Mouse (Mus musculus) ES-E14 (cell line): Measurements from ENCODE around the gene Hes7. TPM values are rescaled to one million over a fixed set of nuclear protein-coding genes. Genes with fewer than 3 reads are reported as not detected.

Experiments used
- DNase-seq: peaks from one replicate; pipeline ENCODE4 v3.0.0-alpha.2; 2013; ENCODE audit warnings: low read depth, low spot score
- H3K27ac ChIP-seq: 2 replicates; pipeline ENCODE4 v1.5.1; 2012; ENCODE audit warnings: low read depth, mild to moderate bottlenecking, low read length, moderate library complexity, mixed read lengths; ENCODE audit not compliant: poor library complexity, insufficient read depth, severe bottlenecking
- H3K36me3 ChIP-seq: 2 replicates; pipeline ENCODE4 v1.6.1; 2012; ENCODE audit warnings: mild to moderate bottlenecking, low read length, moderate library complexity, mixed read lengths; ENCODE audit not compliant: control insufficient read depth, poor library complexity, insufficient read depth, severe bottlenecking
- H3K4me1 ChIP-seq, 2 experiments: fragments of 150-350 bp in 1 of 2; sonication (generic) in 1 of 2; 2 replicates each; pipeline ENCODE4 v1.6.1; 2012; ENCODE audit warnings: low read length in 2 of 2, mild to moderate bottlenecking in 1 of 2, mixed read lengths in 1 of 2; ENCODE audit not compliant: control insufficient read depth in 2 of 2, insufficient read depth in 2 of 2, poor library complexity in 1 of 2
- H3K4me3 ChIP-seq, 2 experiments: fragments of 150-350 bp in 1 of 2; sonication (generic) in 1 of 2; 2 replicates each; pipeline ENCODE4 v1.5.1; 2012; ENCODE audit warnings: low read length in 2 of 2, low read depth in 1 of 2, mild to moderate bottlenecking in 1 of 2, mixed read lengths in 1 of 2; ENCODE audit not compliant: insufficient read depth in 1 of 2, poor library complexity in 1 of 2, severe bottlenecking in 1 of 2
- H3K9ac ChIP-seq: 2 replicates; pipeline ENCODE4 v1.6.1; 2012; ENCODE audit warnings: low read depth, mild to moderate bottlenecking, low read length, mixed read lengths; ENCODE audit not compliant: poor library complexity, insufficient read depth, severe bottlenecking
- H3K9me3 ChIP-seq: fragments of 150-350 bp; sonication (generic); 2 replicates; pipeline ENCODE4 v1.6.1; 2012; ENCODE audit warnings: low read depth, mild to moderate bottlenecking, low read length; ENCODE audit not compliant: control insufficient read depth, insufficient read depth
- CHD2 ChIP-seq: IDR thresholded peaks from 2 replicates; pipeline ENCODE4 v1.6.1; 2014; ENCODE audit warnings: mild to moderate bottlenecking, low read depth, low read length, inconsistent platforms
- HCFC1 ChIP-seq: IDR thresholded peaks from 2 replicates; pipeline ENCODE4 v1.6.1; 2012; ENCODE audit warnings: low read length, inconsistent platforms, borderline replicate concordance; ENCODE audit not compliant: insufficient read depth
- MAFK ChIP-seq: IDR thresholded peaks from 2 replicates; pipeline ENCODE4 v1.6.1; 2014; ENCODE audit warnings: mild to moderate bottlenecking, low read depth, low read length, inconsistent platforms; ENCODE audit not compliant: insufficient read depth
- ZC3H11A ChIP-seq: IDR thresholded peaks from 2 replicates; pipeline ENCODE4 v1.6.1; 2012; ENCODE audit warnings: low read depth, mild to moderate bottlenecking, inconsistent platforms, low read length, borderline replicate concordance
- ZNF384 ChIP-seq: IDR thresholded peaks from 2 replicates; pipeline ENCODE4 v1.6.1; 2012; ENCODE audit warnings: low read depth, low read length, inconsistent platforms
- in situ Hi-C, 2 experiments: fragments of 600-800 bp; cut with MboI; formaldehyde crosslinking; loops; one replicate each; pipeline ENCODE4 v1.15.1; 2025; ENCODE audit warnings: low sequenced_read_pairs in 2 of 2, inconsistent platforms in 1 of 2; ENCODE audit not compliant: unreplicated experiment in 2 of 2
- total RNA-seq: library from RNA; depleted of rRNA; stranded (reverse); fragments of 300-350 nt; gene quantifications from 2 replicates; pipeline ENCODE4 v1.2.3, GENCODE M21; 2012

The Hes7 gene
- total RNA-seq, 1 experiment, result not detected

DNA sequence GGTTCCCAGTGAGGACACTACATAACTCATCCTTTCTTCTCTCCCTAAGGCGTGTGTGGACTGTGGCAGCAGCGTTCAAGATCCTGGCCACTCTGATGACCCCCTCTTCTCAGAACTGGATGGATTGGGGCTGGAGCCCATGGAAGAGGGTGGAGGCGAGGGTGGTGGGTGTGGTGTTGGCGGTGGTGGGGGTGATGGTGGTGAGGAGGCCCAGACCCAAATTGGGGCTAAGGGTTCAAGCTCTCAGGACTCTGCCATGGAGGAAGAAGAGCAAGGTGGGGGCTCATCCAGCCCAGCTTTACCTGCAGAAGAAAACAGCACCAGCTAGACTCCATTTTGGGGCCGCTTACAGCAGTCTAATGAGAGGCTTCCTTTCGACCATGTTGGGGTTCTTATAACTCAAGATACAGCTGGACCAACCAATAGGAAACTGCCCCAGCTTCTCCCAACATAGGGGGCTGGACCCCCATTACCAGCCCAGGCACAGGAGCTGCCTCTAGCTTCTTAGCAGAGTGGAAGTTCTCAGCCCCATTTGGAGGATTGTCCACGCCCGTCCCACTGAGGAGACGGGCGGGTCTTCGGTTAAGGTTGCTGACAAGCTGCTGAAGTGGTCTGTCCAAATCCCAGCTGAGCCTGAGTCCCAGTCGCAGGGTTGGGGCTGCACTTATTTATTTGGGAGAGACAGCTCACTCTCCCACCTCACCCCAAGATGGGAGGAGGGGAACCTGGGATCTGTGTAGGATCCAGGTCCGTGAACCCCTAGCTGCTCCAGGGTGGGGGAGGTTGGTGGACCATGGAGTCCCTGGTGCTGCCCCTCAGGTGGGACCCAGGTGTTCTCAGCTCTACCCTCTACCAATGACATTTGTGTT, 10.9 kb upstream of the Hes7 start:
- H3K36me3 ChIP-seq, result peaks cover 27% of the 10 kb centered on the region
- H3K27ac ChIP-seq, result no peak overlapping the region
- peaks cover 2 to 7% of the 10 kb centered on the region in 2 experiments; a peak in 1 of 4 replicates for H3K4me1 ChIP-seq
- in situ Hi-C loops, result no loop called here
- peak overlapping the region in 1 of 2 experiments; percentile 60; a peak in 1 of 4 replicates for H3K4me3 ChIP-seq
- no peaks in the 10 kb centered on the region for H3K9me3 ChIP-seq
- no peak overlapping the region for H3K9ac ChIP-seq
- TF ChIP-seq MAFK (no peak), ZC3H11A (no peak), CHD2 (no peak), ZNF384 (no peak), HCFC1 (no peak)
- no peak for DNase-seq

DNA sequence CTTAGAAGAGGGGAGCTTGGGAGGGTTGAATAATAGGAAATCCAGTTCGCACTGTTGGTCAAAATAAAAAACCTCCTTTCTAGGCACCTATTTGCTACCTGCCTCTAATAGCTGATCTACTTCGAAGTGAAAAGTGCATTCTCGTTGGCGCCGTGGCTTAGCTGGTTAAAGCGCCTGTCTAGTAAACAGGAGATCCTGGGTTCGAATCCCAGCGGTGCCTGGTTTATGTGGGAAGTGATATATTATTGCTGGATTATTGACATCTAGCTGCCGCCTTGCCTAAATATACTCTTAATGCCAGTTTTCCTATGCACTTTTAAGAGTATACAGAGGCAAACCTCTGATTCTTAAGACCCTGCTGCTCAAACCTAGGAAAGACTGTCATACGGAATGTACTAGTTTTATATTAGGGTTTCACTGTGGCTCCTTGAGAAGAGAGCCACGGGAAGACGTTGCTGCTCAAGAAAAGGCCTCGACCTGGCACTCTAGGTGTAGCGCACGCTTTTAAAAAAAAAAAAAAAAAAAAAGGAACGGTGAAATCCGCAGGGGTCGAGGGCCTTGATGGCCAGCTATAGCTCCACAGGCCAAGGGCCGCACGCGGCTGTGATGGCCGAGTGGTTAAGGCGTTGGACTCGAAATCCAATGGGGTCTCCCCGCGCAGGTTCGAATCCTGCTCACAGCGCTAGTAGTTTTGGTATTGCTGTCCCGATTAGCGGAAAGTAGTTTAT, 9.7 kb upstream of the Hes7 start:
- Histone ChIP-seq H3K36me3 (peaks cover 18% of the 10 kb centered on the region), H3K27ac (no peak overlapping the region), H3K4me3 (peak overlapping the region; percentile 60 to 68), H3K9ac (no peak overlapping the region; the same call in 1 of the 2 replicates), H3K4me1 (peaks cover 2 to 7% of the 10 kb centered on the region in 2 experiments; a peak in 1 of 4 replicates), H3K9me3 (no peaks in the 10 kb centered on the region)
- no peak for DNase-seq
- no peak for TF ChIP-seq ZC3H11A
- TF ChIP-seq ZNF384, result peak; percentile 99
- peak; percentile 53; the same call in 1 of the 2 replicates for TF ChIP-seq HCFC1
- 0 out of 2 replicates have a peak, but pooled peaks have one; percentile 1 for TF ChIP-seq CHD2
- TF ChIP-seq MAFK, result peak; percentile 75
- in situ Hi-C loops, result no loop called here

DNA sequence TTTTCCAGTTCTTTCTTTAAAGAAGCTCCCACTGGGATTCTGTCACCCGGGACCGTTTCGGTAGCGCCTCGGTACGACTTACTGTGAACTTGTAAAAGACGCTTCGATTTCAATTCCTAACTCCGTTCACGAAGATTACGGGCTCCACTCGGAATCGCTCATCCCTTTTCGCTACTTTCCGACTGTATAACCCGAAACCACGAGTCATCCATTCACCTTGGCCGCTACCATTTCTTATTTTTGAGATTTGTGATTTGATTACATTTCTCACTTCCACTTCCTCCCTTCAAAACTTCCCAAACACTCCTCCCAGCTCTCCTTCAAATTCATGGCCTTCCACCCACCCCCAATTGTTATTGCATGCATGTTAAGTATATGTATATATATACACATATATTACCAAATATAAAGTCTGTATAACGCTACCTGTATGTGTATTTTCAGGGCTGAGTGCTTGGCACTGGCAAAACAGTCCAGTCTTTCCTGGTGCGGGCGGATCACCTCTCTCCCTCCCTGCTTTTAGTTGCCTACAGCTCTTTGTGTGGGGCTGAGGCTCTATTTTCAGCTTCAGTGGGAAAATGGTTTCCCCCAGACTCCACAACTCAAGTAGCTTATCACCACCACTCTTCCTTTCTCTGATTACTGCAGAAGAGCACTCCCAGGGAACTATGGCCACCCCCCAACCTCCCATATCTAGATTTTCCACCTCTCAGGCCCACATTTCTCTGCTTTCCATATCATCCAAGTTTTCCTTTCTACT, 9.0 kb upstream of the Hes7 start:
- in situ Hi-C loops, result no loop called here
- DNase-seq, result no peak
- H3K4me1 ChIP-seq, result peaks cover 2 to 7% of the 10 kb centered on the region in 2 experiments; a peak in 1 of 4 replicates
- H3K9ac ChIP-seq, result no peak overlapping the region; the same call in 1 of the 2 replicates
- peak overlapping the region; percentile 60 to 68 for H3K4me3 ChIP-seq
- no peak overlapping the region for H3K27ac ChIP-seq
- H3K36me3 ChIP-seq, result peaks cover 11% of the 10 kb centered on the region; the same call in 1 of the 2 replicates
- TF ChIP-seq HCFC1, result no peak
- TF ChIP-seq MAFK, result no peak
- TF ChIP-seq ZNF384, result no peak
- no peak for TF ChIP-seq CHD2
- TF ChIP-seq ZC3H11A, result no peak
- no peaks in the 10 kb centered on the region for H3K9me3 ChIP-seq

DNA sequence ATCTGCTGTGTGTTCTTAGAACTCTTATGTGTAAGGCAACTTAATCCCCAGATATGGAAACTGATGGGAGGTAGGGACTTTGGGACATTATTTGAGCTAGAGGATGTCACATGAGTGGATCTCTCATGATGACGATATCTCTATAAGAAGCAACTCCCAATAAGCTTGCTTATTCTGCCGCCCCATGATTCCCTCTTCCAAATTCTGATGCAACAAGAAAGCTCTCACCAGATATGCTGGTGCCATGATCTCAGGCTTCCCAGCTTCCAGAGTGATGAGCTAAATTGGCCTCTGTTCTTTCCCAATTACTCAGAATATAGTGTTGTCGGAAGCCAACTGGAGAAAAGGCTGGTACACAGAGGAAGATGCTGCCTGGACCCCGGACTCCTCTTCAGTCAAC, 8.3 kb upstream of the Hes7 start:
- in situ Hi-C loops, result no loop called here

More for the DNA sequence above, 8.3 kb upstream of the Hes7 start:
- Histone ChIP-seq H3K9ac (no peak overlapping the region), H3K9me3 (no peaks in the 10 kb centered on the region), H3K27ac (no peak overlapping the region), H3K4me3 (no peak overlapping the region), H3K36me3 (peaks cover 8% of the 10 kb centered on the region; the same call in 1 of the 2 replicates), H3K4me1 (peaks cover 2 to 7% of the 10 kb centered on the region in 2 experiments; a peak in 1 of 4 replicates)
- TF ChIP-seq HCFC1, result no peak
- no peak for TF ChIP-seq ZNF384
- no peak for TF ChIP-seq MAFK
- no peak for TF ChIP-seq CHD2
- no peak for TF ChIP-seq ZC3H11A
- no peak for DNase-seq
